Mouse (Mus musculus) naive thymus-derived CD4-positive, alpha-beta T cell, adult 2 months (primary cell): Measurements from ENCODE around the gene Hpcal1.

Experiments
- DNase-seq: peaks from one replicate; pipeline ENCODE4 v3.0.0-alpha.2; 2011; ENCODE audit warnings: low read depth

Hpcal1 gene

GRCm38 (mm10) chr12:17686116-17686515, 4.5 kb upstream of the Hpcal1 start:
- no peak for DNase-seq

GRCm38 (mm10) chr12:17688913-17689312, 1.7 kb upstream of the Hpcal1 start:
- no peak for DNase-seq

- DNase-seq, result peak; percentile 53
Observed at GRCm38 (mm10) chr12:17689931-17690563, 609 bp upstream of the Hpcal1 start.

GRCm38 (mm10) chr12:17691320-17691876, 742 bp downstream of the Hpcal1 start:
- DNase-seq, result peak; percentile 49

- DNase-seq, result peak; percentile 75
Observed at GRCm38 (mm10) chr12:17691891-17692321, 1.2 kb downstream of the Hpcal1 start.

- no peak for DNase-seq
Observed at GRCm38 (mm10) chr12:17692356-17692755, 1.7 kb downstream of the Hpcal1 start.

- peak; percentile 35 for DNase-seq
Observed at GRCm38 (mm10) chr12:17692953-17693352, 2.3 kb downstream of the Hpcal1 start.

- DNase-seq, result peak; percentile 79
Observed at GRCm38 (mm10) chr12:17694589-17695115, 4.0 kb downstream of the Hpcal1 start.

GRCm38 (mm10) chr12:17696395-17696794, 5.7 kb downstream of the Hpcal1 start:
- no peak for DNase-seq

GRCm38 (mm10) chr12:17698934-17699333, 8.3 kb downstream of the Hpcal1 start:
- no peak for DNase-seq

GRCm38 (mm10) chr12:17699480-17699879, 8.8 kb downstream of the Hpcal1 start:
- no peak for DNase-seq

- no peak for DNase-seq
Observed at GRCm38 (mm10) chr12:17701131-17701720, 10.6 kb downstream of the Hpcal1 start.

- no peak for DNase-seq
Observed at GRCm38 (mm10) chr12:17701795-17702194, 11.1 kb downstream of the Hpcal1 start.

GRCm38 (mm10) chr12:17702257-17702943, 11.7 kb downstream of the Hpcal1 start:
- DNase-seq, result no peak

- DNase-seq, result no peak
Observed at GRCm38 (mm10) chr12:17702944-17703335, 12.3 kb downstream of the Hpcal1 start.

GRCm38 (mm10) chr12:17703866-17704265, 13.2 kb downstream of the Hpcal1 start:
- no peak for DNase-seq

GRCm38 (mm10) chr12:17707472-17707871, 16.8 kb downstream of the Hpcal1 start:
- no peak for DNase-seq

GRCm38 (mm10) chr12:17709451-17709850, 18.8 kb downstream of the Hpcal1 start:
- no peak for DNase-seq

- peak; percentile 49 for DNase-seq
Observed at GRCm38 (mm10) chr12:17709926-17710746, 19.5 kb downstream of the Hpcal1 start.

- DNase-seq, result no peak
Observed at GRCm38 (mm10) chr12:17710747-17711092, 20.1 kb downstream of the Hpcal1 start.

GRCm38 (mm10) chr12:17711731-17712388, 21.2 kb downstream of the Hpcal1 start:
- no peak for DNase-seq
